Mouse (Mus musculus) layer of hippocampus, adult 8-10 months (tissue): ENCODE data around the gene Esp3. TPM values are rescaled to one million over a fixed set of nuclear protein-coding genes. Genes with fewer than 3 reads are reported as not detected.
"Not testable (repeated sequence)": the region's sequence is repeated elsewhere in the genome, so short reads cannot be mapped to it uniquely, and the experiment has no call there.

ENCODE experiments used
- DNase-seq, 2 experiments: peaks; one replicate each; pipeline ENCODE4 v3.0.0; 2022; ENCODE audit warnings: low spot score in 2 of 2
- total RNA-seq, 4 experiments: library from RNA; stranded (reverse); gene quantifications; 2 replicates each; pipeline ENCODE4 v1.2.4; 2022

The Esp3 gene
- not detected for total RNA-seq

DNA sequence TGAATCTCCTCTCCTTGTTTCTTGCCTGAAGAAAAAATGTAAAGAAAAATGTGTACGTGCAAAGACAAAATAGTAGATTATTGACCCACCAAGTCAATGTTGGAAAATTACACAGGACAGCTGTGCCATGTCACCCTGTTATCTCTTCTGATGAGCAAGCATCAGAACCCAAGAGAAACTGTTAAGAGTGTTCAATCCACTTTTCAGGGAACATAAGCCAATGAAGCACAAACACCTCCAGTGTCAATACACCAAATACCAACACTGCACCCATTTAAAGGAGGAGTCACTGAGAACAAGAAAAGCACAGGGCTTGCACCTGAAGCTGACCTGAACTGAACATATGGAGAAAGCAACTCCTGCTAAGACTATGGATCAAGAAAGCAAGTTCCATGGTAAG, at the start of gene Esp3:
Esp3 (plus strand) TSS at position 301 of the 400 bp plus-strand sequence.
- not testable (repeated sequence) for DNase-seq

DNA sequence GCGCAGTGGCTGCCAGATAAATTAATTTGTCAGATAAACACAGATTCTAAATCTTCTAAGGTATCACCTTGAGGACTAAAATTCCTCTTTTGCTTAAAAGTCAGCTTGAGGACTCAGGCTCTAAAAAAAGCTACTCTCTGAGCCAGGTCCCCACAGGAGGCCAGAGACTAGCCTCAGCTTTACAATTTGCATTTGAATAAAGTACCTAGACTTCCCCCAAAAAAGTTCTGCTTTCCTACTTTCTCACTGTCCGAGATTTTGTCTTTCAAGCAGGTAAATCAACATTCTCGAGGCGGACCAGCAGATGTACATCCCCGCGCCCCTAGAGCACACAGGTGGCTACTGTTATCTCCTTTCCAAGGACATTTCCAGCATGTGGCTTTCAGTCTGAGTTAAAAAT, 48.0 kb upstream of the Esp3 start:
- not testable (repeated sequence) for DNase-seq

DNA sequence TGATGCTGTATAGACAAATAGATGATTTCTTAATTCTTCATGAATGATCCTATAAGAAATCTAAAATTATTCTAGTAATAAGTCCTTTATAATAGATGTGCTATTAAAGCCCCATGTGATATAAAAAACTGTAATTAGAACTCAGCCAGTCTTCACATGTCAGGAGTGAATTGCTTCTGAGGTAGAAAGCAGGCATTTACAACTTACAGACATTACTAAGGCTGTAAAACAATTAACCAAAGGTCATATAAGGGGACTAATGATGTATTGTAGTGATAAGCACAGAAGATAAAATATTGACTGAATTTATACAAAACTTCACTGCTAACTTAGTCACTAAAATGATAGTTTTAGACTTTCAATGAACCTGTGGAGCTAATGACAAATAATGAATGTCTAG, 40.6 kb upstream of the Esp3 start:
- no peak for DNase-seq

DNA sequence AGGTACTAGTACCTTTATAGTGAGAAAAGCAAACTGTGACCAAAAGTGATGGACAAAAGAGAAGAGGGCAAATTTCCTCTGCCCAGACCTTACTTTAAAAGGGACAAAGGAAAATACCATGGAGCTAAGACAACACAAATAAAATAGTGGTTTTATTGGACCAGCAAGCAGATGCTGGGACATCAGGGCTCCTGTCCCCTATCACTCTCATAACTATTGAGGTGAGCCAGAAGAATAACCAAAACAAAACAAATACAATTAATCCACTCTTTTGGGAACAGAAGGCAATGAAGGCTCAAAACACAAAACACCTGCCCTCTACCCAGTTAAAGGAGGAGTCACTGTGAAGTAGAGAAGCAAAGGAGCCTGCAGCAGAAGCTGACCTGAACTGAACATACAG, 33.6 kb upstream of the Esp3 start, which contains the start of gene Esp4:
Esp4 (plus strand) TSS at position 301 of the 400 bp plus-strand sequence.
- no peak for DNase-seq

DNA sequence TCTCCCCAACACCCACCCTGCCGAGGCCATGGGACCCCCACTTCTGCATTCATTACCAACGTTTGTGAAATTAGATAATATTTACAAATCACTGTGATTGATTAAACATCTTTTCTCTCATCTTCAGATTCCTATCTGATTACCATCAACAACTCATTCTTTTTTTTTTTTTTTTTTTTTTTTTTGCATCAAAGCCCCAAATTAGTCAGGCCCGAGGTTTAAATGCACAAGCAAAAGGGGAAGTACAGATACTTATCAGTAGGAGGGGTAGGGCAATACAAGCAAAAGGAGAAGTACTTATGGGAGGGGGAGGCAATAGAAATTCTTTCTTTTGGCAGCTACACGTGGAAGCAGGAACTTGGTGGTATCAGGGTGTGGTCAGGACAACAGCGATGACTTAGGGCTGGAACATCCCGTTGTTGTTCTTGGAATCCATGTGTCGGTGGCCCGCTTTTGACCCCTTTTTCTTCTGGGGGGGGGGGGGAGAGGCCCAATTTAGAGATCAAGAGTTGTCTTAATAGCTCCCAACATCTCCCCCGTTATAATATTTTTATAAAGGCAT, 30.3 kb downstream of the Esp3 start:
- DNase-seq, result not testable (repeated sequence)

DNA sequence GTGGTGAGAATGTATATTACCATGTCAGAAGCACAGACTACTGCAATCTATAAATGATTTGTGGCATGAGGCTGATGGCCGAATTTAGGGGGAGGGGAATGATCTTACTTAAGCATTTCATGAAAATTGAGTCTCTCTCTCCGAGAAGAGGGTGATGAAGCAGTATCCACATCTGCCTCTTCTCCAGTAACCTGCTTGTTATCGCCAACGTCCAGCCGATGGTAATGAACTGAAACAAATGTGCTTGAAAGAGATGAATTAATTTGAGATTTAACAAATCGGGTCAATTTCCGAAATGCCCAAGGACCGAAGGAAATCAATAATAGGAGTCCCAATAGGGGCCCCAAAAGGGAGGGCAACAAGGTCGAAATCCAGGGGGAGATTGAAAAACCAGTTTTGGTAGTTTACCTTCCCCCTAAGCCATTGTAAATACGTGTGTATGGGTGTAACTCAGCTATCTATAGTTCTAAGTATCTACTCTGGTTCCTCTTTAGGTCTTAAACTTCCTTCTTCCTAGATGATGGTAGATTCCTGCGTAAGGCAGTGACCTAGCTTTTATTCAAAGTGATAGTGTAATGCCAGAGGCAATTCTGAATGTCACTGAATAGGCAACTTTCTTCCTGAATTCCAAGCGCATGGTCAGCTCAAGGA, 31.4 kb downstream of the Esp3 start:
- DNase-seq, result not testable (repeated sequence)

Other genes with a start within 250 kb of the Esp3 start
- gene Esp8, start 112.1 kb upstream of the Esp3 start, total RNA-seq, result not detected
- not detected for gene Esp6, start 70.6 kb upstream of the Esp3 start, total RNA-seq
- gene Esp4, start 33.5 kb upstream of the Esp3 start, total RNA-seq, result not detected
- gene Esp1, start 95.0 kb downstream of the Esp3 start, total RNA-seq, result not detected
- gene Crisp2, start 174.9 kb downstream of the Esp3 start, total RNA-seq, result not detected
- not detected for gene Rhag, start 179.1 kb downstream of the Esp3 start, total RNA-seq
- gene 9130008F23Rik, start 248.5 kb downstream of the Esp3 start, total RNA-seq, result under 1 TPM in 1 of 4 experiments, not detected in 3; 0.43 TPM